Mouse (Mus musculus) E14TG2a.4 (cell line): ENCODE data around the gene Osbpl8.
"Not testable (repeated sequence)": the region's sequence is repeated elsewhere in the genome, so short reads cannot be mapped to it uniquely, and the experiment has no call there.

Experiments
- H3K27me3 ChIP-seq: 2 replicates; pipeline ENCODE4 v1.6.1; 2014; ENCODE audit warnings: low read length, control low read depth; ENCODE audit not compliant: insufficient read depth
- H3K36me3 ChIP-seq: 2 replicates; pipeline ENCODE4 v1.6.1; 2014; ENCODE audit warnings: low read length, control low read depth; ENCODE audit not compliant: insufficient read depth
- H3K4me1 ChIP-seq: replicated peaks from 2 replicates; pipeline ENCODE4 v1.6.1; 2014; ENCODE audit warnings: low read depth, low read length, control low read depth
- H3K4me3 ChIP-seq: replicated peaks from 2 replicates; pipeline ENCODE4 v1.5.1; 2014; ENCODE audit warnings: mild to moderate bottlenecking, low read length
- H3K9me3 ChIP-seq: 2 replicates; pipeline ENCODE4 v1.6.1; 2014; ENCODE audit warnings: low read length, control low read depth
- CTCF ChIP-seq: conservative IDR thresholded peaks from 2 replicates; pipeline ENCODE4 v1.5.1; 2014; ENCODE audit warnings: low read length
- NANOG ChIP-seq: IDR thresholded peaks from 2 replicates; pipeline ENCODE4 v1.6.1; 2014; ENCODE audit warnings: borderline replicate concordance, low read length, mixed read lengths
- POU5F1 ChIP-seq: IDR thresholded peaks from 2 replicates; pipeline ENCODE4 v1.6.1; 2014; ENCODE audit warnings: low read length, borderline replicate concordance

The Osbpl8 gene

GRCm38 (mm10) chr10:111124767-111125315, 39.7 kb upstream of the Osbpl8 start:
- no peaks in the 10 kb centered on the region for H3K9me3 ChIP-seq
- no peaks in the 10 kb centered on the region for H3K27me3 ChIP-seq
- no peak for TF ChIP-seq CTCF
- no peak for TF ChIP-seq POU5F1
- no peak for TF ChIP-seq NANOG

GRCm38 (mm10) chr10:111127388-111127787, 37.2 kb upstream of the Osbpl8 start:
- H3K9me3 ChIP-seq: no peaks in the 10 kb centered on the region
- no peak for TF ChIP-seq CTCF
- no peak for TF ChIP-seq NANOG
- TF ChIP-seq POU5F1: no peak
- no peaks in the 10 kb centered on the region for H3K27me3 ChIP-seq
- no peaks in the 10 kb centered on the region for H3K36me3 ChIP-seq
- H3K4me3 ChIP-seq: no peak overlapping the region
- H3K4me1 ChIP-seq: peaks cover 3% of the 10 kb centered on the region; the same call in 1 of the 2 replicates

More at GRCm38 (mm10) chr10:111124767-111125315, 39.7 kb upstream of the Osbpl8 start:
- Histone ChIP-seq H3K36me3 (no peaks in the 10 kb centered on the region), H3K4me1 (peaks cover 3% of the 10 kb centered on the region; the same call in 1 of the 2 replicates), H3K4me3 (no peak overlapping the region)

- Histone ChIP-seq H3K9me3 (no peaks in the 10 kb centered on the region), H3K4me1 (no peaks in the 10 kb centered on the region), H3K36me3 (no peaks in the 10 kb centered on the region), H3K27me3 (no peaks in the 10 kb centered on the region), H3K4me3 (no peak overlapping the region)
- TF ChIP-seq NANOG (no peak), CTCF (no peak), POU5F1 (no peak)
Measured at GRCm38 (mm10) chr10:111128493-111128892, 36.1 kb upstream of the Osbpl8 start.

GRCm38 (mm10) chr10:111129867-111130620, 34.5 kb upstream of the Osbpl8 start:
- H3K4me3 ChIP-seq: no peak overlapping the region

GRCm38 (mm10) chr10:111130872-111131271, 33.7 kb upstream of the Osbpl8 start:
- no peaks in the 10 kb centered on the region for H3K27me3 ChIP-seq

More at GRCm38 (mm10) chr10:111129867-111130620, 34.5 kb upstream of the Osbpl8 start:
- TF ChIP-seq CTCF: no peak
- no peak for TF ChIP-seq POU5F1
- TF ChIP-seq NANOG: no peak
- H3K27me3 ChIP-seq: no peaks in the 10 kb centered on the region
- no peaks in the 10 kb centered on the region for H3K36me3 ChIP-seq
- H3K4me1 ChIP-seq: no peaks in the 10 kb centered on the region
- no peaks in the 10 kb centered on the region for H3K9me3 ChIP-seq

GRCm38 (mm10) chr10:111133271-111133670, 31.3 kb upstream of the Osbpl8 start:
- Histone ChIP-seq H3K4me3 (no peak overlapping the region), H3K9me3 (no peaks in the 10 kb centered on the region), H3K27me3 (no peaks in the 10 kb centered on the region), H3K36me3 (no peaks in the 10 kb centered on the region), H3K4me1 (no peaks in the 10 kb centered on the region)
- TF ChIP-seq NANOG (no peak), CTCF (no peak), POU5F1 (no peak)

More at GRCm38 (mm10) chr10:111130872-111131271, 33.7 kb upstream of the Osbpl8 start:
- H3K36me3 ChIP-seq: no peaks in the 10 kb centered on the region
- TF ChIP-seq POU5F1 (no peak), CTCF (no peak), NANOG (no peak)
- no peaks in the 10 kb centered on the region for H3K9me3 ChIP-seq
- H3K4me3 ChIP-seq: no peak overlapping the region
- no peaks in the 10 kb centered on the region for H3K4me1 ChIP-seq

- Histone ChIP-seq H3K27me3 (no peaks in the 10 kb centered on the region), H3K36me3 (no peaks in the 10 kb centered on the region), H3K4me3 (no peak overlapping the region), H3K9me3 (no peaks in the 10 kb centered on the region), H3K4me1 (no peaks in the 10 kb centered on the region)
- no peak for TF ChIP-seq CTCF
- TF ChIP-seq POU5F1: no peak
- TF ChIP-seq NANOG: no peak
Measured at GRCm38 (mm10) chr10:111133936-111134335, 30.6 kb upstream of the Osbpl8 start.

- Histone ChIP-seq H3K9me3 (no peaks in the 10 kb centered on the region), H3K4me1 (no peaks in the 10 kb centered on the region), H3K4me3 (no peak overlapping the region), H3K36me3 (no peaks in the 10 kb centered on the region), H3K27me3 (no peaks in the 10 kb centered on the region)
- TF ChIP-seq CTCF: no peak
- no peak for TF ChIP-seq NANOG
- TF ChIP-seq POU5F1: no peak
Measured at GRCm38 (mm10) chr10:111134412-111134957, 30.1 kb upstream of the Osbpl8 start.

GRCm38 (mm10) chr10:111136306-111136705, 28.2 kb upstream of the Osbpl8 start:
- H3K27me3 ChIP-seq, H3K9me3 ChIP-seq, H3K4me1 ChIP-seq, H3K36me3 ChIP-seq, H3K4me3 ChIP-seq: not testable (repeated sequence)
